Mouse (Mus musculus): Measurements from ENCODE around the gene Cox8b.

DNA sequence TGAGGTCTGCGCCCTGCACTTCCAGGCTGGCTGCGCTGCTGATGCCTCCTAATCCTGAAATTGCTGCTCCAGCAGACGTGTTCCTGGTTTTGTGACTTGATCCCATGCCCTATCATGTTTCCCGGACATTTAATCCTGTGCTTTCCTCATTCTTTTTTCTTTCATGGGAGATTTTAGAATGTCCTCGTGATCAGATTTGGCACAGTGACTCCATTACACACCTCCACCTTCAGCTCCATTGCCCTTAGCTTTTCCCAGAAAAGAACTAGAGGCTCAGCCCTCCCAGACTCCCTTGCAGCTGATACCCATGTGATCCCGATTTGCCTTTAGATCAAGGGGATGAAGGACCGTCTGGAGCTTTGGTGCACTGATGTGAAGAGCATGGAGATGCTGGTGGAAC, 2.4 kb downstream of the Cox8b start:
- TF ChIP-seq MAFK (IDR thresholded peaks at IDR 0.05; ENCODE audit: insufficient read depth, low read depth, low read length) (no peak), ZC3H11A (IDR thresholded peaks at IDR 0.05; ENCODE audit: borderline replicate concordance, low read depth, low read length) (no peak), HCFC1 (IDR thresholded peaks at IDR 0.05; ENCODE audit: borderline replicate concordance, insufficient read depth, low read length) (no peak)

Data from ES-E14 (cell line).